Mouse (Mus musculus) gastrocnemius, postnatal 36 days (tissue): ENCODE measurements around the gene Nfs1. TPM values are rescaled to one million over a fixed set of nuclear protein-coding genes. Genes with fewer than 3 reads are reported as not detected.

Experiments
- DNase-seq, 2 experiments: peaks; one replicate each; pipeline ENCODE4 v3.0.0; 2022
- intact Hi-C: fragments of 180-260 bp; cut with DNase I; formaldehyde crosslinking; loops from one replicate; pipeline ENCODE4 v1.15.1; 2025
- total RNA-seq, 2 experiments: library from RNA; stranded (reverse); gene quantifications; 2 replicates each; pipeline ENCODE4 v1.2.3; 2021

Gene Nfs1
- total RNA-seq, 2 experiments from 2014 or later: 70.8 to 77.4 TPM

GRCm38 (mm10) chr2:156079183-156079560 is 64.8 kb downstream of the Nfs1 start:
- DNase-seq: no peak
- intact Hi-C loops: no loop called here

- DNase-seq: no peak
- intact Hi-C loops: no loop called here
Observed at GRCm38 (mm10) chr2:156078421-156079182, 65.4 kb downstream of the Nfs1 start.

DNA sequence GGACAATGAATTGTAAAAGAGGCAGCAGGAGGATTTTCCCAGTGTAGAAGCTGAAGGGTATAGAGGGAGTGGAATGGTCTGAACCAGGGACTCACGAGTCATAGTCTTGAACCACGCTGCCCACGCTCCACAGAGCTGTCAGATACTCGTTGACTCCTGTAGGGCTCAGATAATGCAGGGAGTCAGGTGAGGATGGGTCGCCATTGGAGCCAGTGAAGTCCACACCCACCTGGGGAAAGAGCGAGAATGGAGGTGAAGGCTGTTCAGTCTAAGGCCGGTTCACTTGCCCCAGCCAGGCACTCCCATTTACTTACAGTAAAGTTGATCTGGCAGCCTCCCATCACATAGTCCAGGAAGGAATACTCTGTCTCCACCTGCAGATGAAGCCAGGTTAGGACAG is 66.5 kb downstream of the Nfs1 start:
- intact Hi-C loops: no loop called here
- no peak for DNase-seq

DNA sequence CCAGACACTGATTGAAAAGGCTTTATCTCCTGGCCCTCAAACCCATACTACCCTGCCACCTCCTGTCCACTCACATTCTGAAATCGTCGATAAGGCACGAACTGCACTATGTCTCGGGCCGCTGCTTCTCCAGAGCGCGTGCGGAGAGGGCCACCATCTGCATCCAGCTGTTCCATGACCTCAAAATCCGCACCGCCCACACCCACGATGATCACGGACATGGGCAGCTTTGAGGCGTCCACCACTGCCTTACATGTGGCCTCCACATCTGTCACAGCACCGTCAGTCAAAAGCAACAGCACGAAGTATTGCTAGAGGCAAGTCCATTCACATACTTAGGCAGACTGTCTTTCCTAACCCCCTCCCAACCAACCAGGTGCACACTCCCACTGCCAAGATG is 70.3 kb downstream of the Nfs1 start:
- intact Hi-C loops: no loop called here
- no peak for DNase-seq

Other genes starting within 250 kb of the Nfs1 start
- gene Uqcc1, start 213.9 kb downstream of the Nfs1 start, total RNA-seq: 100 to 1,000 TPM; 151 to 164 TPM
- not detected for gene Gm15557, start 203.5 kb downstream of the Nfs1 start, total RNA-seq
- gene Gdf5, start 198.8 kb downstream of the Nfs1 start, total RNA-seq: under 1 TPM in 1 of 2 experiments, not detected in 1; 0.10 TPM
- 1 to 10 TPM; 3.1 to 3.2 TPM for gene Cep250, start 187.7 kb downstream of the Nfs1 start, total RNA-seq
- under 1 TPM; 0.20 to 0.39 TPM for gene 6430550D23Rik, start 136.2 kb downstream of the Nfs1 start, total RNA-seq
- gene Ergic3, start 136.1 kb downstream of the Nfs1 start, total RNA-seq: 10 to 100 TPM; 44.1 to 46.2 TPM
- not detected for gene Fer1l4, start 91.2 kb downstream of the Nfs1 start, total RNA-seq
- not detected for gene Spag4, start 79.0 kb downstream of the Nfs1 start, total RNA-seq
- 1 to 10 TPM; 8.3 to 9.6 TPM for gene Cpne1, start 32.2 kb downstream of the Nfs1 start, total RNA-seq
- gene Rbm12, start 32.2 kb downstream of the Nfs1 start, total RNA-seq: 1 to 10 TPM; 3.6 to 6.6 TPM
- 1 to 10 TPM; 4.2 to 4.4 TPM for gene Gm28036, start 17.1 kb downstream of the Nfs1 start, total RNA-seq
- 100 to 1,000 TPM; 196 to 210 TPM for gene Romo1, start 147 bp downstream of the Nfs1 start, total RNA-seq
- 100 to 1,000 TPM in 1 of 2 experiments, 10 to 100 TPM in 1; 88.5 to 107 TPM for gene Rbm39, start 36.1 kb upstream of the Nfs1 start, total RNA-seq
- gene Phf20, start 52.3 kb upstream of the Nfs1 start, total RNA-seq: 10 to 100 TPM; 22.4 to 22.8 TPM
- 1 to 10 TPM in 1 of 2 experiments, under 1 TPM in 1; 0.54 to 1.1 TPM for gene Cnbd2, start 168.1 kb upstream of the Nfs1 start, total RNA-seq
- gene Scand1, start 168.5 kb upstream of the Nfs1 start, total RNA-seq: 10 to 100 TPM; 51.6 to 57.5 TPM